Mouse (Mus musculus) heart, postnatal 10 days (tissue): ENCODE measurements around the gene Tspan33. TPM values are rescaled to one million over a fixed set of nuclear protein-coding genes. Genes with fewer than 3 reads are reported as not detected.

Experiments used
- DNase-seq, 2 experiments: peaks; one replicate each; pipeline ENCODE4 v3.0.0; 2021
- intact Hi-C: fragments of 180-260 bp; cut with DNase I; formaldehyde crosslinking; loops from one replicate; pipeline ENCODE4 v1.15.1; 2025
- total RNA-seq, 2 experiments: library from RNA; stranded (reverse); gene quantifications; 2 replicates each; pipeline ENCODE4 v1.2.3; 2021

The Tspan33 gene
- total RNA-seq, 2 experiments from 2014 or later = 0.82 to 1.1 TPM

DNA sequence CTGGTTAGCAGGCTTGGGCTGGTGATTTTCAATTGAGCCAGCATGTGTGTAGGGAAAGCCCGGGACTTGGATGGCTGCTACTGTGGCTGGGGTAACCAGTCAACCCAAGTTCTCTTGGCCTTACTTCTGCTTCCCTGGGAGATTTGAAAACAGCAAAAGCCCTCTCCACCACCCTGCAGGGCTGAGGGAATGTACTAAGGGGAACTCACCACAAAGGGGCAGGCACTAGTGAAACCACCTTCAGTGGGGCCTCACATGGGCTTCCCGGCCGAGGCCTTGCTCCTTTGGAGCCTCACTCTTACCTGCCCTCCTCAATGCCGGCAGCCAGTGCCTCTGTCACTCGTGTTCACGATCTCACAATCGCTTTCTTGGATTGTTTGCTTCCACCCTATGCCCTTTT, 2.0 kb downstream of the Tspan33 start:
- no peak for DNase-seq

DNA sequence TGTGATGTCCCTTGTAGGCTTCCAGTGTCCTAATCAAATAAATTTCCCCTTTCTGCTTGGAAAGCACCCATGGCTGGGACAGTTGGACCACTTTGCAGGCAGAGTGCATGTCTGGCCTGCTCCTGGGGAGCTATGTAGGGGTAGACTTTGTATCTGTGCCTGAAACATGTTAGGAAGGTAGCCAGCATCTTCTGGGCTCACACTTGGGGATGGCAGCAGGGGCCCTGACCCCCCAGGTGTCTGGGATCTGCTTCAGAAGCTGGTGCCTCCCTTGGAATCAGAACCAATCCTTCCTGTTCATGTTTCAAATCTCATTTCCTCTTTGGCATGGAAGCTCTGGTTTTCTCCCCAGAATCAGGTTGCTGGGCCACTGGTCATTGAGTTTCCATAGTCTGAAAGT, 3.1 kb downstream of the Tspan33 start:
- intact Hi-C loops = no loop called here
- no peak for DNase-seq

More for the DNA sequence above, 2.0 kb downstream of the Tspan33 start:
- intact Hi-C loops = no loop called here

DNA sequence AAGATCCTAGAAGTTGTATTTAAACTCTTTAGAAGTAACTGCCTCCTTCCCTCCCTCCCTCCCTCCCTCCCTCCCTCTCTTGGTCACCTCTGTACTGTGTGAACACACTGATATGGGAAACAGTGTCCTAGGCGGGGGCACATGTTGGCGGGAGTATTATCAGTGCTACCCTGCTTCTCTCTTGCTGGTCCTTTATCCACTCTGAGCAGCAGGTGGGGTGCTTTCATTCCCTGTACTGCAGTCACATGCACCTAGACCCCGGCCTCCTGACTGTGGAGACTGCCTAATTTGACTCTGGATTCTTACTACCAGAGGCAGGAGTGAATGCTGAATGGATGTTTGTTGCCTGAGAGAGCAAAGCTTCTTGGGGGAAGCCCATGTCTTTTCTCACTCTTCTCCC, 3.5 kb downstream of the Tspan33 start:
- intact Hi-C loops = no loop called here
- no peak for DNase-seq

DNA sequence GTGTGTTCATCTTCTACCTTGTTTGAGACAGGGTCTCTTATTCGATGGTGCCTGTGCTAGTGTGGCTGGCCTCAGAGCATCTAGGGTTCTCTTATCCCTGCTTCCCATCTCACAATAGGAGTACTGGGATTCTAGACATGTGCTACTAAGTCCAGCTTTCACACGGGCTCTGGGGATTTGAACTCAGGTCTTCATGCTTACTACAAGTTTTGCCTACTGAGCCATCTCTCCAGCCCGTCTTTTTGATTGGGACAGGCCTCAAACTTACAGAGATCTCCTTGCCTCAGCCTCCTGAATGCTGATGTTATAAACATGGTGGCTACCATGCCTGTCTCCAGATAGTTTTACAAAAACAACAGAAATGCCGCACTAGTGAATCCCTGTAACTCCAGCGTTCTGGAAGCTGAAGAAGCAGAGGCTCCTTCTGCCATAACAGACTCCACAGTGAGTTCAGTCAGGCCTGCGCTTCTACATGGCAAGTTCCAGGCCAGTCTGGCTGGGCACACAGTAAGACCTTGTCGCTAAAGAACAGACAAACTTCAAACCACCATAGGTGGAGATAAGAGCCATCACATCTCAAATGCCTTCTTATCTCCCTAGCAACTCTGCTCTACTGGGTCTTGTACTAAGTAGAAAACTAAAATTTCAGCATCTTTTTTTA, 5.2 kb downstream of the Tspan33 start:
- intact Hi-C loops = no loop called here

DNA sequence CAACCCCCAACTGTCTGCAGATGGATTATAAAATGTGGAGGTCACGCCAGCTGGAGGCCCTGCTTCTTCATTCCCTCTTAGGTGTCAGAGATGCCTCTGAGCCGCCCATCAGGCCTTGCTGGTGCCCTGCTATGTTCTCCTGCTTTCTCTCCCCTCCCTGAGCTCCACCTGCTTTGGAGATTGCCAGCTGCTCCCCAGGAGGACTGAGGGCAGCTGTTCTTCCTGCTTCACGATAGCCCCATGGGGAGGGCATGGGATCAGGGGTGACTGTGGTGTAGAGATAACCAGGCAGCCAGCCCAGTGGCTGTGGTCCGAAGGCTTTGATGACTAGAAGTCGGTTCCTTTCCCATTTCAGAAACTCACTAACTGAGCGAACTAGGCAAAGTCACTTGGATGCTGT, 7.0 kb downstream of the Tspan33 start:
- intact Hi-C loops = no loop called here

More for the DNA sequence above, 5.2 kb downstream of the Tspan33 start:
- DNase-seq = no peak

DNA sequence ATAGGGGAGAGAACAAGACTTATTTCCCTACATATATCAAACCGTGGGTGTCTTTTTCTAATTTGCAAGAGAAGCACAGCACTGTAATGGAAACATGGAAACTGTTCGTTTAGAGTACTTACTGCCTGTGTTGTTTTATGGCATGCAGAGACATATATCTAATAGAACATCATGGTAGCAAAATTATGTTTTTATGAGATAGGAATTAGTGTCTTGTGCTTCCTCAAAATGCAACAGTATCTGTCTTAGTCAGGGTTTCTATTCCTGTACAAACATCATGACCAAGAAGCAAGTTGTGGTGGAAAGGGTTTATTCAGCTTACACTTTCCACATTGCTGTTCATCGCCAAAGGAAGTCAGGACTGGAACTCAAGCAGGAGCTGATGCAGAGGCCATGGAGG, 8.1 kb downstream of the Tspan33 start:
- DNase-seq = no peak
- intact Hi-C loops = no loop called here

More for the DNA sequence above, 7.0 kb downstream of the Tspan33 start:
- no peak for DNase-seq

DNA sequence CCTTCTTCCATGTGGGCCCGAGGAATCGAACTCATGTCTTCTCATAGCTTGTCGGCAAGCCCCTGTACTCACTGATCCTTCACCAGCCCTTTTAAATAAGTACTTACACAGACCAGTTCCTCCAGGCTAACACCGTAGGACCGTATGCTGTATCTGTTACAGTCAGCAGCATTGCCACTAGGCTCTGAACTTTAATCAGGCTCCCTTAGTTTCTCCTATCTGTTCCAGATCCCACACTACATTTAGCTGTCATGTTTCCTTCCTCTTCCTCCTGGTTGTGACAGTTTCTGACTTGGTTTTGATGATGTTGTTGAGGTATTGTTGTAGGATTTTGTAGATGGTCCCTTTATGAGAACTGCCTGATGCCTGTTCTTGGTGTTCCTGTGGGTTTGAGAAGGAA, 10.1 kb downstream of the Tspan33 start:
- DNase-seq = no peak
- intact Hi-C loops = no loop called here

DNA sequence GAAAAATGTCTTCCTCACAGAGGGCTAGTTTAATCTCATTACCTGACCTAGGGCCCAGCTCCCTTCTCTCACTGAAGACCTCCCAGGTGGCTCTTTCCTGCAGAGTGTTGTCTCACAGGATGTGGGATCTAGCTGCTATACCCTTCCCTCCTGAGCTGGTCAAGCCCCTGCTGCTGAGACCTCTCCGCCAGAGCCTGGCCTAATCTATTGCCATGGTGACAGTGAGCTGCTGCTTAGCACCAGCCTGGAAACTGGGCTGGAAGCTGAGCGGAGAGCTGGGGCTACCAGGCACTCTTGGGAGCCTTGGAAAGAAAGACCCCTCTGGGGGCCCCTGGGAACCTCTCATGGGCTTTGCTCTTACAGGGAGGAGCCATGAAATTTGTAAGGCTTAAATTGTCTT, 13.9 kb downstream of the Tspan33 start:
- no peak for DNase-seq
- intact Hi-C loops = no loop called here

DNA sequence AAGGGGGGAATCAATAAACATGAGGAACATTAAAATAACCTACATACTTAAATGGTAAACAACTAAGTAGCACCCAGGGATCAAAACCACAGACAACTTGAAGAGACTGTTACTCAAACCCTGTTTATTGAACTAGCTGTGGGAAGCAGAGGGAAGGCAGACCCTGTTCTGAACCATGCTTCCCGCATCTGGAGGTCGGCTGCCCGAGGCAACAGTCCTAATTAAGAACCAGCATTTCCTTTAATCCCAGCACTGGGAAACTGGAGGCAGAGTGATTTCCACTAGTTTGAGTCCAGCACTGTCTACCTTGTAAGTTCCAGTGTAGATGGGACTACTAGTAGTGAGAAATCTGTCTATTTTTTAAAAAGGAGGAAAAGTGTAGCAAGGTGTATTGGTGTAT, 17.3 kb downstream of the Tspan33 start:
- DNase-seq = no peak
- intact Hi-C loops = no loop called here

DNA sequence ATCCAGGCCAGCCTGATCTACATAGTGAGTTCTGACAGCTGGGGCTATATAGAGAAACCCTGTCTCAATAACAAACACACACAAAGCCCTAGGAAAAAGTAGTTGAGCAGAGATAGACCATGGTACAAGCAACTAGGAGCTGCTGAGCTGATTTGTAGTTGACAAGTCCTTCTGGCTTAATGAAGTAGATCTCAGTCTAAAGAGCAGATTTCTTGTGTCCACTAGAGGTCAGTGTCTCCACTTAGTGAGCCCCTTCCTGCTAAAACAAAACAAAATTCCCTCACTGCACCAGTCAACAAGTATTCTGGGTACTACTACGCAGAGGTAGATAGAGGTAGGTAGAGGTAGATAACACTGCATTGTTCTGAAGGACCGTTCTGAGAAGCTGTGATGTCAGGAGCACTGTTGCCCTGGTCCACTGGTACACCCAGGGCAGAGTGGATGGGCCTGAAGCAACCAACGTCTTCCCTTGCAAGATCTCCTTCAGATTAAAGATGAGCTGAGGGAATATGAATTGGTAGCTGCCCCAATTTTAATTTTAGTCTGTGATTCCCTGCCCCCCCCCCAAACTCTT, 18.1 kb downstream of the Tspan33 start:
- intact Hi-C loops = loop anchor here (1.0 kb wide), 2 partner anchors 46 to 107 kb away; no protein-coding TSS in a partner anchor
- DNase-seq = peak; percentile 61 to 73

DNA sequence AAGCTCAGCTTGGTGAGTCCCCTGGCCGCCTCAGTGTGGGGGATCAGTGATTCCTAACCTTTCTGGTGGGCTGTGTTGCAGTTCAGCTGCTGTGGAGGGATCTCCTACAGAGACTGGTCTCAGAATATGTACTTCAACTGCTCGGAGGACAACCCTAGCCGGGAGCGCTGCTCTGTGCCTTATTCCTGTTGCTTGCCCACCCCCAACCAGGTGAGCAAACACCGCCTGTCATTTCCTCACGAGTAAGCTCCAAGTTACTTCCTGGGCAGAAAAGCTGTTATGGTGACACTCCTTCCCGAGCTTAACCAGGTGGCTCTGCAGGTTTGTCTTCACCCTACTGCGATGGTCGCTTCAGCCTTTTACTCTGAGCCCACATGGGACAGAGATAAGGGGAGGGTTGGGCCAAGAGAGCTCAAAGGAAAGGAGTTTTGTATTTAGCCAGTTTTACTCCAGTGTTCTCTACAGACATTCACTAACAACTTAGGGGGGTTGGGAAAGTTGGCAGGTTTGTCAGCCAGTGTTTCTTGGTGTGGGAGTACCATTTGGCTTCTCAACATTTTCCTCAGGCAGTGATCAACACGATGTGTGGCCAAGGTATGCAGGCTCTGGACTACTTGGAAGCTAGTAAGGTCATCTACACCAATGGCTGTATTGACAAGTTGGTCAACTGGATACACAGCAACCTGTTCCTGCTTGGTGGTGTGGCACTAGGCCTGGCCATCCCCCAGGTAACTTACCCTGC, 22.8 kb downstream of the Tspan33 start:
- DNase-seq = no peak
- intact Hi-C loops = no loop called here

DNA sequence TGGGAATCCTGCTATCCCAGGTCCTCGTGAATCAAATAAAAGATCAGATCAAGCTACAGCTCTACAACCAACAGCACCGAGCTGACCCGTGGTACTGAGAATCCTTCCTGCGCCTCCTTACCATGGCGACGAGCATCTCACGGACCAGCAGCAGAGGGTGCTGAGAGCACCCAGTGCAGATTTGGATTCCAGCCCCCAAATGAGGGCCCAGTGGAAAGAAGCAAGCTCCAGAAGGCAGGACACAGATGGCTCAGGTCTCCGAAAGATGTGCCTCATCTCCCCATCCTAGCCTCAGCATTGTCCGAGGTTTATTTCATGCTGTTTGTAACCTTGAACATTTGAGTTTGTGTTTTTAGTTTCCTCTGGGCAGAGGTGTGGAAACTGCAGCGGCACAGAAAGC, 23.5 kb downstream of the Tspan33 start:
- intact Hi-C loops = no loop called here
- DNase-seq = no peak

DNA sequence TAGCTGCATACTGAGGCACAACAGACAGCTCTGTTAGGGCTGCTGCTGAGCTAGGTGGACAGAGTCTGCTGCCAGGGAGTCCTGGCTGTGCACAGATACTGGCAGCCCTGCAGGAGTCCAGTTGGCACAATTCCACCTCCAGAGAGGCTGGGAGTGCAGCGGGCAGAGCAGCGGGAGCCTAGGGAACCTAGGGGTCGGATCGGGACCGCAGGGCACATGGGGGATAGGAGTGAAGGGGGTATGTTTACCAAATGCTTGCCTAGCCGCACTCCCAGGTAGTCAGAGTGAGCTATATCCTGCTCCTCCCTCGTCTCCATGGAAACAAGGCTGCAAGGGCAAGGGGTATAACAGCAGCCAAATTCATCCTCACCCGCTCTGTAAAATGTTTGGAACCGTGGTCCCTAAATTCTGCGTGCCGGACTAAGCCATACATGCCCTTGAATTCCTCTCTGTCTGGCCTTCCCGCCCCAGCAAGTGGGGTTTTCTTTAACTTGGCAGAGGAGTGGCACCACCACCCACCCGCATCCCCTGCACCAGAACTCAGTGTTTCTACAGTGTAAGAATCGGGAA, 24.0 kb downstream of the Tspan33 start:
- intact Hi-C loops = no loop called here
- DNase-seq = peak; percentile 70 to 72

DNA sequence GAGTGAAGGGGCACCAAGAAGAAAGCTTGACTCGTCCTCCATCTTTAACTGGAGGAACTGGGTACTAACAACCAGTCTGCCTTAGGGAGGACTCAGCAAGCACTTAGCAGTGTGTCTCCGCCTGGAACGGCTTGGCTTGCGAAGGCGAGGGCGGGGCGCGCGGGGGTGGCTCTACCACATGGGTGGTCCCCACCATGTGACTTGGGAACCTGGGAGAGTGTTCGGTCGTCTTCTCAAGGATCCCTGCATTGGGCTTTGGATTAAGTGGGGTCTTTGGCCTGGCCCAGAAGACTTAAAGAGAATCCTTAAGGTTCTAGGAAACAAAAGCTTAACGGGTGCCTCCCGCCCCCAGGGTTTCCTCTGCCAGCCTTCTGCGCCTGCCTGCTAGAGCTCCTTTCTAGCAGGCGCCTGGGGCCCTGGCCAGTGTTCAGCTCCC, 24.9 kb downstream of the Tspan33 start:
- peak; percentile 64 to 69 for DNase-seq
- intact Hi-C loops = no loop called here

DNA sequence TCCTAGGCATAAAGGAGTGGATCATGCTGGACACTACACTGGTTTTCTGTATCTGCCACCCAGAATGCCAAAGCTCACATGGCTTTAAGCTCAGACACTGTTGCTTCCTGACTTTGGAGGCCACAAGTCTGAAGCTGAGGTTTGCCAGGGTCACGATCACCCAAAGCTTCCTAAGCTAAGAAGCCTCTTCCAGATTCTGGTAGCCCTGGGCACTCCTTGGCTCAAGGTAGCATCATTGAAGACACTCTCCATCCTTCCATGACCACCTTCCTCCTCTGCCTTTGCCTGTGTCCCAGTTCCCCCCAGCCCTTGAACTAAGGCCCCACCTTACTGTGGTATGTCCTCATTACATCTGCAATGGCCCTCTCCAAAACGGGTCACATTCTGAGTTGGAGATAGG, 27.9 kb downstream of the Tspan33 start:
- no peak for DNase-seq
- intact Hi-C loops = no loop called here

DNA sequence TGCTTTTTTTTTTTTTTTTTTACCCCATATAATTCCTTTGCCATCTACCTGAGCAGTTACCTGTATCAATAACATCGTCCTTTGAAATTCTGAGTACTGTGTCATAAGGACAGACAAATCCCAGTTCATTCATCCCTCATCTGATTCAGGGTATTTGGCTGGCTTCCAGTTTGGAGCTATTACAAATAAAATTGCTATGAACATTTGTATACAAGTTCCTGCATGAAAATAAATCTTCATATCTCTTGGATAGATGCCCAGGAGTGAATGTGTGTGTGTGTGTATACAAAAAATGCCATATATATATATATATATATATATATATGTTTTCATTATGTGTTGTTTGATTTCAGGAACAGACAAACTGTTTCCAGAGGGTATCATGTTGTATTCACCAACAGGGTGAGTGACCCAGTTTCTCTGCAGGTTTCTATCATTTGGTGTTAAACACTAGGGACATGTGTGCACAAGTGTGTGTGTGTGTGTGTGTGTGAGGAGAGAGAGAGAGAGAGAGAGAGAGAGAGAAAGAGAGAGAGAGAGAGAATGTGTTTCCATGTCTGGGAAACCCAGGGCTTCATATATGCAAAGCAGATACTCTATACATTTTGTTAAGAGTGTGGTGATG, 32.7 kb downstream of the Tspan33 start:
- DNase-seq = no peak

DNA sequence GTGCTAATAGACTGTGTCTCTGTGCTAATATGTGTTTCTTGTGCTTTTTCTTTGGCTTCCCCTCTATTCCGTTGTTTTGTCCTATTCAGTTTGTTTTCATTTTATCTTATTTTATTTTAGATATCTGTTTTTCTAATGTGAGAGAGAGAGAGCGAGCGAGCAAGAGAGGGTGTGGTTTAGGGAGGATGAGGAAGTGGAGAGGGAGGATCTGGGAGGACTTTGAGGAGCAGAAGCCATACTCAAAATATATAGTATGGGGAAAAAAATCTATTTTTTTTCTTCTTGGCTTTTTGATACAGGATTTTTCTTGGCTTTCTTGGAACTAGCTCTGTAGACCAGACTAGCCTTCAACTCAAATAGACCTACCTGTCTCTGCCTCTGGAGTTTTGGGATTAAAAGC, 34.0 kb downstream of the Tspan33 start:
- intact Hi-C loops = no loop called here
- DNase-seq = no peak

More for the DNA sequence above, 32.7 kb downstream of the Tspan33 start:
- intact Hi-C loops = no loop called here

DNA sequence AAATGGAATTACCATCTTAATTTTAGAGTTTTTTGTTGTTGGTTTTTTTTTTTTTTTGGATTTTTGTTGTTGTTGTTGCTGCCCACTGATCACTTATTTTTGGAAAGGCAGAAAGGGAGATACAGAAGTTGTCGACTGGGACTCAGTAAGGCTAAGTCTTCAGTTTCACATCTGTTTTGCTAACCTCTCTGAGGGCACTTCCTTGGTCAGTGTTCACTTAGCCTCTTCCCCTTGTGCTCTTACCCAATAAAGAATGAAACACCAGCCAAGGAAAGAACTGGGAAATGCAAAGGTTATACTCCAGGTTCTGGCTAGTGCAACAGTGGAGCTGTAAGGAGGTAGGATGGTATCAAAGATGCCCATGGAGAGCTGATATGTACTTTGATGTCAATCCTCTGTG, 35.5 kb downstream of the Tspan33 start:
- no peak for DNase-seq
- intact Hi-C loops = no loop called here

DNA sequence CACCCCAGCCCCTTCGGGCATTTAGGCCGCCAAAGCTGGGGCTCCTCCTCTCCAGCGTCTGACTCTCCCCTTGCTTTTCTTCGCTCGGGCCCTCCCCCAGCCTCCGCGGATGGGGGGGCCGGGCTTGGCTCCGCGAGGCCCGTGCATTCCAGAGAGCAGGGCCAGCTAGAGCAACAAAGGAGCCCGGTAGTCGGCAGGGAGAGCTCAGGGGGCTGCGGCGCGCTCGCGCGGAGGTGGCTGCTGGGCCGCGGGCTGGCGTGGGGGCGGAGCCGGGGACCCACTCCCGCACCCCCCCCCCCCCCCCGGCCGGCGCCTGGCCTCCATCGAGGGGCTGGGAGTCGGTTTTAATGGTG, 41.3 kb downstream of the Tspan33 start, which contains the start of gene Smo:
Smo (plus strand) TSS at position 168 of the 353 bp plus-strand sequence.
- intact Hi-C loops = no loop called here
- peak; percentile 88 to 89 for DNase-seq

DNA sequence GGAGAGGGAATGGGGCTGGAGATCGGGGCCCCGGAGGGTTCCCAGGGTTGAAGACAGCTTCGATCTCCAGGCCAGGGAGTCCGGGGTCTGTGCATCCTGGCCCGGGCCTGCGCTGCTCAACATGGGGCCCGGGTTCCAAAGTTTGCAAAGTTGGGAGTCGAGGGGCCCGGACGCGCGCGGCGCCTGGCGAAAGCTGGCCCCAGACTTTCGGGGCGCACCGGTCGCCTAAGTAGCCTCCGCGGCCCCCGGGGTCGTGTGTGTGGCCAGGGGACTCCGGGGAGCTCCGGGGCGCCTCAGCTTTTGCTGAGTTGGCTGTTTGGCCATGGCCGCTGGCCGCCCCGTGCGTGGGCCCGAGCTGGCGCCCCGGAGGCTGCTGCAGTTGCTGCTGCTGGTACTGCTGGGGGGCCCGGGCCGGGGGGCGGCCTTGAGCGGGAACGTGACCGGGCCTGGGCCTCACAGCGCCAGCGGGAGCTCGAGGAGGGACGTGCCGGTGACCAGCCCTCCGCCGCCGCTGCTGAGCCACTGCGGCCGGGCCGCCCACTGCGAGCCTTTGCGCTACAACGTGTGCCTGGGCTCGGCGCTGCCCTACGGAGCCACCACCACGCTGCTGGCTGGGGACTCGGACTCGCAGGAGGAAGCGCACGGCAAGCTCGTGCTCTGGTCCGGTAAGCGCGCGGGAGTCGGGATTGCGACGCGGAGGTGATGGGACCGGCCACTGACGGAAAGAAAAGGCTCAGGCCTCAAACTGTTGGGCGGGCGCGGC, 41.8 kb downstream of the Tspan33 start:
- intact Hi-C loops = no loop called here
- DNase-seq = peak; percentile 73 to 76
